Mouse (Mus musculus) midbrain, postnatal 0 days (tissue): ENCODE results near the gene 1700069L16Rik. TPM values are rescaled to one million over a fixed set of nuclear protein-coding genes. Genes with fewer than 3 reads are reported as not detected.
A peak's percentile ranks its signal among the peaks of the same experiment; 100 is the strongest.

Source experiments
- ATAC-seq: fragments of 200-750 bp; cut with Nextera tagmentation; 2 replicates; pipeline ENCODE4 v1.8.0; 2017; ENCODE audit warnings: moderate number of reproducible peaks, mild to moderate bottlenecking, moderate TSS enrichment, moderate library complexity; ENCODE audit not compliant: low FRiP score
- DNase-seq: peaks from one replicate; pipeline ENCODE4 v3.0.0-alpha.2; 2015; ENCODE audit warnings: low spot score
- H3K27ac ChIP-seq: fragments of 300-500 bp; sonication (generic); 2 replicates; pipeline ENCODE4 v1.5.1; 2014; ENCODE audit warnings: low read depth, mild to moderate bottlenecking, low read length, mixed read lengths
- H3K27me3 ChIP-seq: fragments of 300-500 bp; sonication (generic); 2 replicates; pipeline ENCODE4 v1.6.1; 2014; ENCODE audit warnings: low read length, control low read depth, mixed read lengths; ENCODE audit not compliant: insufficient read depth
- H3K36me3 ChIP-seq: fragments of 300-500 bp; sonication (generic); 2 replicates; pipeline ENCODE4 v1.6.1; 2014; ENCODE audit warnings: low read length, control low read depth, mixed read lengths; ENCODE audit not compliant: insufficient read depth
- H3K4me1 ChIP-seq: fragments of 300-500 bp; sonication (generic); 2 replicates; pipeline ENCODE4 v1.6.1; 2014; ENCODE audit warnings: mild to moderate bottlenecking, control low read depth, antibody characterized with exemption, low read length, mixed read lengths; ENCODE audit not compliant: insufficient read depth
- H3K4me2 ChIP-seq: fragments of 300-500 bp; sonication (generic); 2 replicates; pipeline ENCODE4 v1.6.1; 2014; ENCODE audit warnings: low read depth, mild to moderate bottlenecking, low read length, mixed read lengths; ENCODE audit not compliant: poor library complexity, severe bottlenecking
- H3K4me3 ChIP-seq: fragments of 300-500 bp; sonication (generic); 2 replicates; pipeline ENCODE4 v1.5.1; 2014; ENCODE audit warnings: low read depth, mild to moderate bottlenecking, low read length, moderate library complexity
- H3K9ac ChIP-seq: fragments of 300-500 bp; sonication (generic); replicated peaks from 2 replicates; pipeline ENCODE4 v1.6.1; 2014; ENCODE audit warnings: mild to moderate bottlenecking, low read length, moderate library complexity, mixed read lengths; ENCODE audit not compliant: poor library complexity, severe bottlenecking
- H3K9me3 ChIP-seq: fragments of 300-500 bp; sonication (generic); 2 replicates; pipeline ENCODE4 v1.6.1; 2016; ENCODE audit warnings: low read length, control low read depth
- CTCF ChIP-seq: IDR thresholded peaks from 2 replicates; pipeline ENCODE4 v1.5.1; 2016; ENCODE audit warnings: antibody characterized with exemption, mild to moderate bottlenecking
- WGBS: fragments of 180-500 bp; shearing (Covaris S2); extraction: QIAGEN DNeasy Blood & Tissue Kit; methylation state at CpG from one replicate; pipeline ENCODE4 v1.1.7; 2014; 5-methylcytosine and 5-hydroxymethylcytosine counted together
- polyA plus RNA-seq: library from polyadenylated mRNA; unstranded; fragments of >200 nt; fragmentation: Nextera tagmentation; extraction: Ambion mirVana; gene quantifications from 2 replicates; pipeline ENCODE4 v1.2.1, GENCODE M21; 2015
- total RNA-seq: library from RNA; depleted of rRNA; stranded (reverse); fragments of >200 nt; gene quantifications from 2 replicates; pipeline ENCODE4 v1.2.3, GENCODE M21; 2014

Gene 1700069L16Rik
- total and polyA plus RNA-seq, 2 experiments from 2014 or later, result not detected

- H3K4me1 ChIP-seq, result no peaks in the 10 kb centered on the region
- TF ChIP-seq CTCF, result no peak
- ATAC-seq (no peak), DNase-seq (peak; percentile 55)
- no peak overlapping the region for H3K9ac ChIP-seq
- no peak overlapping the region for H3K27ac ChIP-seq
- H3K9me3 ChIP-seq, result no peaks in the 10 kb centered on the region
- H3K27me3 ChIP-seq, result no peaks in the 10 kb centered on the region
- 35% methylated on average over 8 of the region's 8 CpGs for WGBS
- H3K36me3 ChIP-seq, result no peaks in the 10 kb centered on the region
- no peak overlapping the region for H3K4me2 ChIP-seq
- H3K4me3 ChIP-seq, result no peak overlapping the region
These were observed 870 bp downstream of the 1700069L16Rik start for GRCm38 (mm10) chr5:113723567-113724237.

- WGBS, result 85% methylated on average over 10 of the region's 10 CpGs
- H3K9ac ChIP-seq, result no peak overlapping the region
- H3K9me3 ChIP-seq, result no peaks in the 10 kb centered on the region
- H3K4me2 ChIP-seq, result no peak overlapping the region
- no peak overlapping the region for H3K4me3 ChIP-seq
- H3K27ac ChIP-seq, result no peak overlapping the region
- H3K36me3 ChIP-seq, result no peaks in the 10 kb centered on the region
- H3K4me1 ChIP-seq, result no peaks in the 10 kb centered on the region
- TF ChIP-seq CTCF, result peak; percentile 71
- ATAC-seq (no peak), DNase-seq (no peak)
- no peaks in the 10 kb centered on the region for H3K27me3 ChIP-seq
These were observed 2.2 kb downstream of the 1700069L16Rik start for GRCm38 (mm10) chr5:113722224-113723013.

- no peak for TF ChIP-seq CTCF
- no peaks in the 10 kb centered on the region for H3K27me3 ChIP-seq
- peak overlapping the region; percentile 43; the same call in 1 of the 2 replicates for H3K27ac ChIP-seq
- H3K9me3 ChIP-seq, result no peaks in the 10 kb centered on the region
- ATAC-seq (no peak), DNase-seq (peak; percentile 82)
- H3K36me3 ChIP-seq, result no peaks in the 10 kb centered on the region
- WGBS, result 67% methylated on average over 8 of the region's 8 CpGs
- H3K4me2 ChIP-seq, result no peak overlapping the region
- no peak overlapping the region for H3K4me3 ChIP-seq
- peaks cover 17% of the 10 kb centered on the region for H3K4me1 ChIP-seq
- no peak overlapping the region for H3K9ac ChIP-seq
These were observed 5.3 kb downstream of the 1700069L16Rik start for GRCm38 (mm10) chr5:113719221-113719661.

- ATAC-seq (peak; percentile 81), DNase-seq (peak; percentile 89)
- Histone ChIP-seq H3K4me2 (peak overlapping the region; percentile 15; the same call in 1 of the 2 replicates), H3K9me3 (no peaks in the 10 kb centered on the region), H3K36me3 (no peaks in the 10 kb centered on the region), H3K4me3 (no peak overlapping the region), H3K27me3 (no peaks in the 10 kb centered on the region), H3K4me1 (peaks cover 17% of the 10 kb centered on the region), H3K9ac (0 out of 2 replicates have a peak overlapping the region, but pooled peaks have one; percentile 2), H3K27ac (peak overlapping the region; percentile 81)
- 4% methylated on average over 12 of the region's 12 CpGs for WGBS
- no peak for TF ChIP-seq CTCF
These were observed 7.8 kb downstream of the 1700069L16Rik start for GRCm38 (mm10) chr5:113716581-113717388.

GRCm38 (mm10) chr5:113712861-113713260 is 11.7 kb downstream of the 1700069L16Rik start:
- TF ChIP-seq CTCF, result no peak
- no peak for ATAC-seq
- 80% methylated on average over 2 of the region's 2 CpGs for WGBS
- H3K4me3 ChIP-seq, result no peak overlapping the region
- H3K4me2 ChIP-seq, result no peak overlapping the region
- H3K36me3 ChIP-seq, result no peaks in the 10 kb centered on the region
- H3K27me3 ChIP-seq, result no peaks in the 10 kb centered on the region
- peaks cover 17% of the 10 kb centered on the region for H3K4me1 ChIP-seq
- H3K9me3 ChIP-seq, result no peaks in the 10 kb centered on the region
- H3K27ac ChIP-seq, result no peak overlapping the region
- DNase-seq, result no peak
- no peak overlapping the region for H3K9ac ChIP-seq
